Mouse (Mus musculus) yolk sac, embryonic 10.5 days (tissue): ENCODE results near the gene Slc4a10.

Experiments
- DNase-seq: peaks from one replicate; pipeline ENCODE4 v3.0.0-alpha.2; 2017; ENCODE audit warnings: low spot score

Gene Slc4a10

DNA sequence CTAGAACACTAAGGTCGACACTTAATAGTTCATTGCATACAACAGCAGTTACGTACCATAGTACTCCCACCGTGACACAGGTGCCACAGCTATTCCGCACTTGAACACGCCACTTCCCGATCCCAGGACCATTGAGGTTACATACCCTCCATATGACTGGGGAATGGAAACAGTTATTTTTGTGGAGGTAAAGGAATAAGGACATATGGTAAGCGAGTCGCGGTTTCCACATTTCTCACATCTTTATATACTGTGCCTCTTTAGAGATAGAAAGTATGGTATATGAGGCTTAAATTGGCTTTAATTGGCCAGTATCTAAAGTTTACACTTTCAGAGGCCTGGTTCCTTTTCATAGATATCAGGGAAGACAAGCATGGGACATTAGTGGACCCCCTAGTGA is 301.5 kb downstream of the Slc4a10 start:
- no peak for DNase-seq

GRCm38 (mm10) chr2:62352035-62352434 is 305.8 kb downstream of the Slc4a10 start:
- DNase-seq, result no peak

DNA sequence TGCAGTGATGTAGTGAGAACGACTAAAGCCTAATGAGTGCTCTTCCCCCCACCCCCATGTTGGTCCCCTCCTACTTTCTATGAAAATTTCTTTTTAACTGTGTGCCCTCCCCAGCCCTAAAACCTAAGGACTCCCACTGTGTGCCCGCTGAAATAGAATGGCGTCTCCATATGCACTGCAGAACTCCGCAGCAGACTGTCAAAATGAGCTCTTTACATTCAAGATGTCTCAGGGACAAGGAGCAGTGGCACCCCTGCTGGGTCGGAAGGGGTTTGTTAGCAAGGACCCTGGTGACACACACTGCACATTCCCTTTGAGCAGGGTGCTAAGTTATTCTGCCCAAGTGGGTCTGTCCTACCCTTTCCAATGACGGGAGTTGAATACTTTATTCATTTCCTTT is 309.5 kb downstream of the Slc4a10 start:
- no peak for DNase-seq

- DNase-seq, result no peak
Observed at GRCm38 (mm10) chr2:62356606-62357005, 310.3 kb downstream of the Slc4a10 start.

GRCm38 (mm10) chr2:62357259-62357658 is 311.0 kb downstream of the Slc4a10 start:
- no peak for DNase-seq

GRCm38 (mm10) chr2:62360872-62361271 is 314.6 kb downstream of the Slc4a10 start:
- DNase-seq, result no peak

- no peak for DNase-seq
Observed at GRCm38 (mm10) chr2:62361514-62361913, 315.3 kb downstream of the Slc4a10 start.

- no peak for DNase-seq
Observed at GRCm38 (mm10) chr2:62362211-62362610, 315.9 kb downstream of the Slc4a10 start.

DNA sequence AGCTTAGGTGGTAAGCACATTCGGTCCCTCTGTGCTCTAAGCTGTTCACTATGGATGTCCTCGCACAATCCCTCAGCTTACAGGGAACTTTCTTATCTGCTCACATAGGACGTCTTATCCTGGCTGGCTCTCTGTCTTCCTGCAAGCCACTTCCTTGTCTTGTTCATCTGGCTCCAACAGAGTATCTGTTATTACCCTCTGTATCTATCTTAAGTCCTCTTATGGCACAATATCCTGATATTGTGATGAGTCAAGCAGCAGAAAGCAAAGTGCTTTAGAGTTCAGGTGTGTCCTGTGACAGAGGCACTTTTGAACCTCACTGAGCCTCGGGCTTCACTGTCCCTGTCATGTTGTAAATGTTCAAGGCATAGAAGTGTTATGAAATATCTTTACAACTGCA is 317.3 kb downstream of the Slc4a10 start:
- DNase-seq, result no peak

DNA sequence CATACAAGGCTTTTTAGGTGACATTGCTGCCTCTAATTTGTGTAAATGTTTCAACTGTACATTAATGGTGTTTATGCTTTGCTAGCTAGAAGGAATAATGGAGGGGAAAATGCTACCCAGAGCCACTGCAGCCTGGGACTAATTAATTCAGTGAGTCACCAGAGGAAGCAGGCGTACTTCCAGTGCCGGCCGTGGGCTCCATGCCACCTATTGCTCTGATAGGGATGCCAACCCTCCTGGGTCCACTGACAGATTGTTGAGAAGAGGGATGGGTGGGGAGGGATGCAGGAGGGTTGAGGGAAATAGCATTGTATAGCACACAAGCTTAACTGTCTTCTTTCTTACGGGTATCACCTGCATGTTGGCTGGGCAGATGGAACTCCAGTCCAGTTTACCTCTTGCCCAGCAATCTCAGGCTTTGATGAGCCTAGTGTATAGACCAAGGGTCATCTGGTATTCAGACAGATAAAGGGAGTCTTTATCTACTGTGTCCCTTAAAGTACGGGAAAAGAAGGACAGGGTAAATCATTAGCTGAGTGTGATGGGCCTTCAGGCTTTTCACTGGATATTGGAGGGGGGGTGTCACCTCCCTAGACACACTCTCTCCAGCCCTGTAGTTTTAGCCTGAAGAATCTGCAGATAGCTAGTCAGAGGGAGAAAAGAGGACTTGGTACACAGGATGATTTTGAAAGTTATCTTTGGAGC is 322.2 kb downstream of the Slc4a10 start:
- DNase-seq, result peak; percentile 42

GRCm38 (mm10) chr2:62370048-62370447 is 323.8 kb downstream of the Slc4a10 start:
- DNase-seq, result peak; percentile 67

DNA sequence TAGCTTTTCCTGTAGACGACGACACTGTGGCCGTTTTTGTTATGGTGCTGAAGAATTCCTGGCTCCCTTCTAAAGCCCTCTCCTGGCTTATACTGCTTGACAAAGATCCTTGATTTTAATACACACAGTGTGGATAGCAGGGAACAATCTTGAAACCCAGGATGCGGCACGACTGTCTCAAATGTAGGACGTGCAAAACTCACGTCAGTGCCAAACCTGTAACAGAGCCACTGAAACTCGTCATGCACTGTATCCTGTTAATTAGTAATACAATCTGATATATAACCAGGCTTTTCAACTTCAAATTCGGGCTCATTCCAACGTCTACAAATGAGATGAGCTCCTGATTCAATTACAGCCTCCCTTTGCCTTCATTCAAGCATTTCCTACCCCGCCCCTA is 327.4 kb downstream of the Slc4a10 start:
- DNase-seq, result no peak
